Mouse (Mus musculus) MEL (cell line): Measurements from ENCODE around the gene Klf2. TPM values are rescaled to one million over a fixed set of nuclear protein-coding genes. Genes with fewer than 3 reads are reported as not detected.

Experiments used
- DNase-seq: peaks from one replicate; pipeline ENCODE4 v3.0.0; 2011; ENCODE audit warnings: low read depth, low spot score
- H3K27ac ChIP-seq: 2 replicates; pipeline ENCODE4 v1.5.1; 2012; ENCODE audit warnings: low read depth, mild to moderate bottlenecking, control low read depth, low read length, moderate library complexity; ENCODE audit not compliant: control insufficient read depth
- H3K27me3 ChIP-seq, 2 experiments: fragments of 150-350 bp in 1 of 2; sonication (generic) in 1 of 2; 2 replicates each; pipeline ENCODE4 v1.6.1; 2012; ENCODE audit warnings: low read length in 2 of 2, mild to moderate bottlenecking in 2 of 2, improper control_type of control experiment in 1 of 2, moderate library complexity in 1 of 2; ENCODE audit not compliant: insufficient read depth in 2 of 2, control insufficient read depth in 1 of 2
- H3K36me3 ChIP-seq, 2 experiments: 2 replicates each; pipeline ENCODE4 v1.6.1; 2012 to 2014; ENCODE audit warnings: low read length in 2 of 2, improper control_type of control experiment in 1 of 2, inconsistent platforms in 1 of 2, mild to moderate bottlenecking in 1 of 2; ENCODE audit not compliant: insufficient read depth in 2 of 2, control insufficient read depth in 1 of 2
- H3K4me1 ChIP-seq, 2 experiments: fragments of 150-350 bp in 1 of 2; sonication (generic) in 1 of 2; 2 replicates each; pipeline ENCODE4 v1.6.1; 2012; ENCODE audit warnings: low read length in 2 of 2, improper control_type of control experiment in 1 of 2, mild to moderate bottlenecking in 1 of 2; ENCODE audit not compliant: insufficient read depth in 2 of 2, control insufficient read depth in 1 of 2
- H3K4me3 ChIP-seq, 2 experiments: fragments of 150-350 bp in 1 of 2; sonication (generic) in 1 of 2; 2 replicates each; pipeline ENCODE4 v1.5.1; 2012; ENCODE audit warnings: low read depth in 2 of 2, low read length in 2 of 2, mild to moderate bottlenecking in 2 of 2, moderate library complexity in 2 of 2, control low read depth in 1 of 2, improper control_type of control experiment in 1 of 2; ENCODE audit not compliant: control insufficient read depth in 1 of 2, insufficient read depth in 1 of 2
- H3K79me2 ChIP-seq: 2 replicates; pipeline ENCODE4 v1.6.1; 2012; ENCODE audit warnings: mild to moderate bottlenecking, low read length, moderate library complexity; ENCODE audit not compliant: control insufficient read depth, poor library complexity, insufficient read depth
- H3K9ac ChIP-seq: 2 replicates; pipeline ENCODE4 v1.6.1; 2012; ENCODE audit warnings: low read depth, mild to moderate bottlenecking, control low read depth, low read length, moderate library complexity; ENCODE audit not compliant: control insufficient read depth, poor library complexity, severe bottlenecking
- H3K9me3 ChIP-seq: fragments of 150-350 bp; sonication (generic); replicated peaks from 2 replicates; pipeline ENCODE4 v1.6.1; 2012; ENCODE audit warnings: mild to moderate bottlenecking, low read length, improper control_type of control experiment, moderate library complexity; ENCODE audit not compliant: insufficient read depth
- CHD1 ChIP-seq: IDR thresholded peaks from 2 replicates; pipeline ENCODE4 v1.6.1; 2012; ENCODE audit warnings: low read depth, mild to moderate bottlenecking, inconsistent platforms, low read length, improper control_type of control experiment
- CHD2 ChIP-seq: IDR thresholded peaks from 2 replicates; pipeline ENCODE4 v1.6.1; 2011; ENCODE audit warnings: low read length, improper control_type of control experiment
- CTCF ChIP-seq, 3 experiments: IDR thresholded peaks in 2 of 3; conservative IDR thresholded peaks in 1 of 3; 2 replicates each; pipeline ENCODE4 v1.5.1; 2011 to 2012; ENCODE audit warnings: low read length in 3 of 3, low read depth in 2 of 3, mild to moderate bottlenecking in 2 of 3, improper control_type of control experiment in 1 of 3, inconsistent platforms in 1 of 3, mixed read lengths in 1 of 3, moderate library complexity in 1 of 3; ENCODE audit not compliant: control insufficient read depth in 1 of 3, insufficient read depth in 1 of 3, poor library complexity in 1 of 3, severe bottlenecking in 1 of 3
- E2F4 ChIP-seq: IDR thresholded peaks from 2 replicates; pipeline ENCODE4 v1.6.1; 2011; ENCODE audit warnings: low read depth, low read length, improper control_type of control experiment, borderline replicate concordance
- EP300 ChIP-seq, 2 experiments: IDR thresholded peaks; 2 replicates each; pipeline ENCODE4 v1.6.1; 2011; ENCODE audit warnings: improper control_type of control experiment in 2 of 2, low read length in 2 of 2, low read depth in 1 of 2, mild to moderate bottlenecking in 1 of 2
- ETS1 ChIP-seq: IDR thresholded peaks from 2 replicates; pipeline ENCODE4 v1.6.1; 2012; ENCODE audit warnings: low read depth, mild to moderate bottlenecking, inconsistent platforms, low read length, improper control_type of control experiment, moderate library complexity
- GABPA ChIP-seq: IDR thresholded peaks from 2 replicates; pipeline ENCODE4 v1.6.1; 2012; ENCODE audit warnings: low read depth, mild to moderate bottlenecking, inconsistent platforms, low read length, improper control_type of control experiment, moderate library complexity
- JUND ChIP-seq: IDR thresholded peaks from 2 replicates; pipeline ENCODE4 v1.6.1; 2011; ENCODE audit warnings: low read depth, mild to moderate bottlenecking, improper control_type of control experiment, low read length
- KAT2A ChIP-seq: conservative IDR thresholded peaks from 2 replicates; pipeline ENCODE4 v1.6.1; 2012; ENCODE audit warnings: low read depth, low read length, improper control_type of control experiment, inconsistent platforms
- MAFK ChIP-seq: IDR thresholded peaks from 2 replicates; pipeline ENCODE4 v1.6.1; 2011; ENCODE audit warnings: low read depth, mild to moderate bottlenecking, low read length, improper control_type of control experiment, borderline replicate concordance
- MAZ ChIP-seq: IDR thresholded peaks from 2 replicates; pipeline ENCODE4 v1.6.1; 2012; ENCODE audit warnings: low read depth, mild to moderate bottlenecking, inconsistent platforms, low read length, improper control_type of control experiment
- MYB ChIP-seq: IDR thresholded peaks from 2 replicates; pipeline ENCODE4 v1.6.1; 2011; ENCODE audit warnings: mild to moderate bottlenecking, low read depth, low read length, improper control_type of control experiment
- NELFE ChIP-seq: IDR thresholded peaks from 2 replicates; pipeline ENCODE4 v1.6.1; 2011; ENCODE audit warnings: low read depth, low read length, improper control_type of control experiment
- NRF1 ChIP-seq: IDR thresholded peaks from 2 replicates; pipeline ENCODE4 v1.6.1; 2014; ENCODE audit warnings: low read depth, mild to moderate bottlenecking, inconsistent platforms, low read length, improper control_type of control experiment, moderate library complexity; ENCODE audit not compliant: poor library complexity, insufficient read depth, severe bottlenecking
- POLR2AphosphoS2 ChIP-seq: IDR thresholded peaks from 2 replicates; pipeline ENCODE4 v1.6.1; 2011; ENCODE audit warnings: low read length, improper control_type of control experiment
- POLR2AphosphoS5 ChIP-seq: IDR thresholded peaks from 2 replicates; pipeline ENCODE4 v1.6.1; 2012; ENCODE audit warnings: low read depth, borderline replicate concordance, mild to moderate bottlenecking, inconsistent platforms, low read length, moderate library complexity, mixed read lengths
- RAD21 ChIP-seq: IDR thresholded peaks from 2 replicates; pipeline ENCODE4 v1.6.1; 2011; ENCODE audit warnings: mild to moderate bottlenecking, low read depth, low read length, improper control_type of control experiment
- RCOR1 ChIP-seq: IDR thresholded peaks from 2 replicates; pipeline ENCODE4 v1.6.1; 2012; ENCODE audit warnings: low read depth, mild to moderate bottlenecking, inconsistent platforms, low read length, improper control_type of control experiment
- SMC3 ChIP-seq: IDR thresholded peaks from 2 replicates; pipeline ENCODE4 v1.6.1; 2011; ENCODE audit warnings: low read depth, low read length, improper control_type of control experiment
- TAL1 ChIP-seq: IDR thresholded peaks from 2 replicates; pipeline ENCODE4 v1.6.1; 2012; ENCODE audit warnings: mild to moderate bottlenecking, inconsistent platforms, low read length, moderate library complexity, mixed read lengths
- UBTF ChIP-seq: IDR thresholded peaks from 2 replicates; pipeline ENCODE4 v1.6.1; 2012; ENCODE audit warnings: low read depth, mild to moderate bottlenecking, inconsistent platforms, low read length, improper control_type of control experiment, moderate library complexity, borderline replicate concordance; ENCODE audit not compliant: insufficient read depth
- USF1 ChIP-seq: IDR thresholded peaks from 2 replicates; pipeline ENCODE4 v1.6.1; 2014; ENCODE audit warnings: low read depth, mild to moderate bottlenecking, inconsistent platforms, low read length, improper control_type of control experiment, moderate library complexity
- USF2 ChIP-seq, 2 experiments: IDR thresholded peaks; 2 replicates each; pipeline ENCODE4 v1.6.1; 2011 to 2012; ENCODE audit warnings: improper control_type of control experiment in 2 of 2, low read length in 2 of 2, borderline replicate concordance in 1 of 2, inconsistent platforms in 1 of 2, low read depth in 1 of 2, mild to moderate bottlenecking in 1 of 2; ENCODE audit not compliant: insufficient read depth in 1 of 2
- ZKSCAN1 ChIP-seq: IDR thresholded peaks from 2 replicates; pipeline ENCODE4 v1.6.1; 2012; ENCODE audit warnings: low read depth, mild to moderate bottlenecking, inconsistent platforms, low read length, improper control_type of control experiment, moderate library complexity
- ZMIZ1 ChIP-seq: IDR thresholded peaks from 2 replicates; pipeline ENCODE4 v1.6.1; 2012; ENCODE audit warnings: low read depth, mild to moderate bottlenecking, inconsistent platforms, low read length, improper control_type of control experiment, moderate library complexity
- ZNF384 ChIP-seq: IDR thresholded peaks from 2 replicates; pipeline ENCODE4 v1.6.1; 2012; ENCODE audit warnings: low read depth, mild to moderate bottlenecking, inconsistent platforms, low read length, improper control_type of control experiment
- polyA plus RNA-seq, 2 experiments: library from polyadenylated mRNA; stranded (reverse) in 1 of 2; unstranded in 1 of 2; fragments of >175 nt in 1 of 2; fragments of >200 nt in 1 of 2; gene quantifications; 2 replicates each; pipeline versions ENCODE4 v1.2.1 to v1.2.4; 2012; ENCODE audit warnings: low replicate concordance in 2 of 2, low read depth in 1 of 2; ENCODE audit not compliant: insufficient read length in 2 of 2, insufficient read depth in 1 of 2, missing spikeins in 1 of 2
- total RNA-seq: library from RNA; depleted of rRNA; stranded (reverse); fragments of 300-350 nt; gene quantifications from 2 replicates; pipeline ENCODE4 v1.2.3, GENCODE M21; 2012

The Klf2 gene
- total and polyA plus RNA-seq, 3 experiments: not detected

GRCm38 (mm10) chr8:72291104-72291503 lies 27.7 kb upstream of the Klf2 start:
- H3K36me3 ChIP-seq: peaks cover 0 to 7% of the 10 kb centered on the region in 2 experiments; a peak in 2 of 4 replicates
- no peak overlapping the region for H3K27ac ChIP-seq
- H3K27me3 ChIP-seq: no peaks in the 10 kb centered on the region; a peak in 1 of 4 replicates
- no peaks in the 10 kb centered on the region for H3K79me2 ChIP-seq
- no peak for DNase-seq
- H3K4me3 ChIP-seq: no peak overlapping the region
- no peaks in the 10 kb centered on the region for H3K9me3 ChIP-seq
- H3K4me1 ChIP-seq: peaks cover 3 to 4% of the 10 kb centered on the region in 2 experiments
- H3K9ac ChIP-seq: no peak overlapping the region
- no peak for TF ChIP-seq UBTF
- no peak for TF ChIP-seq USF1
- no peak for TF ChIP-seq ETS1
- TF ChIP-seq POLR2AphosphoS2: no peak
- TF ChIP-seq KAT2A: no peak
- TF ChIP-seq ZMIZ1: no peak
- no peak for TF ChIP-seq MAZ
- no peak for TF ChIP-seq MYB
- TF ChIP-seq TAL1: no peak
- no peak for TF ChIP-seq NRF1
- no peak for TF ChIP-seq E2F4
- TF ChIP-seq ZNF384: no peak
- TF ChIP-seq MAFK: no peak
- no peak for TF ChIP-seq RCOR1
- TF ChIP-seq CHD1: no peak
- no peak for TF ChIP-seq POLR2AphosphoS5
- no peak for TF ChIP-seq CHD2
- TF ChIP-seq SMC3: no peak
- no peak for TF ChIP-seq ZKSCAN1
- no peak for TF ChIP-seq NELFE
- TF ChIP-seq, all 39 proteins: peak for 0

- Histone ChIP-seq H3K27ac (no peak overlapping the region), H3K9ac (no peak overlapping the region), H3K4me3 (no peak overlapping the region), H3K4me1 (peaks cover 4 to 7% of the 10 kb centered on the region in 2 experiments), H3K27me3 (no peaks in the 10 kb centered on the region), H3K9me3 (no peaks in the 10 kb centered on the region), H3K79me2 (no peaks in the 10 kb centered on the region), H3K36me3 (peaks cover 0 to 7% of the 10 kb centered on the region in 2 experiments; a peak in 2 of 4 replicates)
- TF ChIP-seq NELFE (no peak), RAD21 (peak; percentile 10), TAL1 (no peak), POLR2AphosphoS2 (no peak), GABPA (no peak), EP300 (IDR thresholded peaks at IDR 0.05; ENCODE audit: low read depth in 1 of 2, low read length in 2 of 2) (no peak), CHD2 (no peak), ZMIZ1 (no peak), SMC3 (peak; percentile 26; the same call in 1 of the 2 replicates), JUND (no peak), CTCF (IDR thresholded peaks at IDR 0.05 in 2 of 3, conservative IDR thresholded peaks at IDR 0.05 in 1 of 3; ENCODE audit: control insufficient read depth in 1 of 3, insufficient read depth in 1 of 3, low read depth in 2 of 3, low read length in 3 of 3, poor library complexity in 1 of 3, severe bottlenecking in 1 of 3) (peak in 1 of 3 experiments; percentile 19; a peak in 1 of 6 replicates), USF2 (IDR thresholded peaks at IDR 0.05; ENCODE audit: borderline replicate concordance in 1 of 2, insufficient read depth in 1 of 2, low read depth in 1 of 2, low read length in 2 of 2) (no peak)
- DNase-seq: no peak
Measured at GRCm38 (mm10) chr8:72293309-72293708, 25.5 kb upstream of the Klf2 start.
